Mouse (Mus musculus) myocyte (in vitro differentiated cells): ENCODE results near the gene Kcnt1. TPM values are rescaled to one million over a fixed set of nuclear protein-coding genes. Genes with fewer than 3 reads are reported as not detected.

Source experiments
- H3K27me3 ChIP-seq: one replicate; pipeline ENCODE4 v1.6.1; 2011; ENCODE audit not compliant: control insufficient read depth, insufficient read depth, insufficient read length
- H3K36me3 ChIP-seq: one replicate; pipeline ENCODE4 v1.6.1; 2011; ENCODE audit not compliant: control insufficient read depth, insufficient read depth
- H3K4me2 ChIP-seq: one replicate; pipeline ENCODE4 v1.6.1; 2011; ENCODE audit warnings: low read depth, control low read depth
- H3K4me3 ChIP-seq: one replicate; pipeline ENCODE4 v1.5.1; 2011; ENCODE audit warnings: mild to moderate bottlenecking, control low read depth, moderate library complexity
- H3K79me2 ChIP-seq: one replicate; pipeline ENCODE4 v1.6.1; 2011; ENCODE audit not compliant: control insufficient read depth, insufficient read depth
- H3ac ChIP-seq: one replicate; pipeline ENCODE4 v1.6.1; 2011; ENCODE audit not compliant: control insufficient read depth, insufficient read length
- CEBPB ChIP-seq: IDR thresholded peaks from 2 replicates; pipeline ENCODE4 v1.6.1; 2011; ENCODE audit warnings: mild to moderate bottlenecking, moderate library complexity; ENCODE audit not compliant: poor library complexity, insufficient read depth, severe bottlenecking
- E2F4 ChIP-seq: IDR thresholded peaks from one replicate; pipeline ENCODE4 v1.6.1; 2011; ENCODE audit warnings: mild to moderate bottlenecking, control low read depth, moderate library complexity; ENCODE audit not compliant: insufficient read depth
- MAX ChIP-seq: IDR thresholded peaks from one replicate; pipeline ENCODE4 v1.6.1; 2011; ENCODE audit warnings: low read depth, mild to moderate bottlenecking, control low read depth
- MYOD1 ChIP-seq, 3 experiments: IDR thresholded peaks; one replicate each; pipeline ENCODE4 v1.6.1; 2011; ENCODE audit warnings: control low read depth in 2 of 3, low read depth in 2 of 3, mild to moderate bottlenecking in 2 of 3, moderate library complexity in 1 of 3; ENCODE audit not compliant: insufficient read length in 2 of 3, control insufficient read depth in 1 of 3
- MYOG ChIP-seq, 3 experiments: IDR thresholded peaks; one replicate each; pipeline ENCODE4 v1.6.1; 2011; ENCODE audit warnings: control low read depth in 2 of 3, low read depth in 2 of 3, mild to moderate bottlenecking in 2 of 3; ENCODE audit not compliant: insufficient read length in 2 of 3, control insufficient read depth in 1 of 3, insufficient read depth in 1 of 3
- POLR2A ChIP-seq: IDR thresholded peaks from one replicate; pipeline ENCODE4 v1.6.1; 2011; ENCODE audit warnings: low read depth, mild to moderate bottlenecking, control low read depth, moderate library complexity; ENCODE audit not compliant: insufficient read length
- POLR2AphosphoS2 ChIP-seq: IDR thresholded peaks from one replicate; pipeline ENCODE4 v1.6.1; 2011; ENCODE audit warnings: low read depth, control low read depth; ENCODE audit not compliant: insufficient read length
- REST ChIP-seq: IDR thresholded peaks from one replicate; pipeline ENCODE4 v1.6.1; 2011; ENCODE audit warnings: mild to moderate bottlenecking, control low read depth, moderate library complexity; ENCODE audit not compliant: insufficient read depth, insufficient read length
- SRF ChIP-seq: IDR thresholded peaks from one replicate; pipeline ENCODE4 v1.6.1; 2011; ENCODE audit warnings: low read depth; ENCODE audit not compliant: control insufficient read depth, insufficient read length
- TCF12 ChIP-seq: IDR thresholded peaks from one replicate; pipeline ENCODE4 v1.6.1; 2011; ENCODE audit warnings: mild to moderate bottlenecking, control low read depth; ENCODE audit not compliant: poor library complexity, insufficient read depth, severe bottlenecking
- TCF3 ChIP-seq: IDR thresholded peaks from one replicate; pipeline ENCODE4 v1.6.1; 2011; ENCODE audit warnings: low read depth, control low read depth; ENCODE audit not compliant: insufficient read length
- USF1 ChIP-seq: IDR thresholded peaks from one replicate; pipeline ENCODE4 v1.6.1; 2011; ENCODE audit warnings: low read depth, mild to moderate bottlenecking, control low read depth, moderate library complexity
- polyA plus RNA-seq: library from polyadenylated mRNA; unstranded; fragments of >200 nt; fragmentation: generic; extraction: Trizol; gene quantifications from one replicate; pipeline ENCODE4 v1.2.1, GENCODE M21; 2012; ENCODE audit warnings: missing spikeins

Kcnt1 gene
- polyA plus RNA-seq, 1 experiment: not detected

- peaks cover 32% of the 10 kb centered on the region for H3K27me3 ChIP-seq
- no peak overlapping the region for H3ac ChIP-seq
- H3K4me2 ChIP-seq: no peak overlapping the region
- H3K36me3 ChIP-seq: no peaks in the 10 kb centered on the region
- H3K79me2 ChIP-seq: no peaks in the 10 kb centered on the region
- H3K4me3 ChIP-seq: no peak overlapping the region
- TF ChIP-seq POLR2AphosphoS2 (no peak), POLR2A (no peak), MYOD1 (IDR thresholded peaks at IDR 0.05; ENCODE audit: control insufficient read depth in 1 of 3, insufficient read length in 2 of 3, low read depth in 2 of 3) (no peak)
Observed at GRCm38 (mm10) chr2:25882276-25882675, 18.7 kb downstream of the Kcnt1 start.

- Histone ChIP-seq H3K4me3 (no peak overlapping the region), H3K4me2 (no peak overlapping the region), H3K79me2 (no peaks in the 10 kb centered on the region), H3K27me3 (peaks cover 20% of the 10 kb centered on the region), H3K36me3 (no peaks in the 10 kb centered on the region), H3ac (no peak overlapping the region)
- TF ChIP-seq TCF3 (no peak), REST (no peak), E2F4 (no peak), TCF12 (no peak), POLR2AphosphoS2 (no peak), USF1 (no peak)
Observed at GRCm38 (mm10) chr2:25884756-25885155, 21.2 kb downstream of the Kcnt1 start.

- Histone ChIP-seq H3K27me3 (peaks cover 39% of the 10 kb centered on the region), H3K4me2 (no peak overlapping the region), H3K79me2 (no peaks in the 10 kb centered on the region), H3ac (no peak overlapping the region), H3K4me3 (no peak overlapping the region), H3K36me3 (no peaks in the 10 kb centered on the region)
- TF ChIP-seq MAX (no peak), TCF3 (no peak)
Observed at GRCm38 (mm10) chr2:25887226-25887625, 23.7 kb downstream of the Kcnt1 start.

- Histone ChIP-seq H3K36me3 (no peaks in the 10 kb centered on the region), H3K27me3 (peaks cover 45% of the 10 kb centered on the region), H3ac (no peak overlapping the region), H3K79me2 (no peaks in the 10 kb centered on the region), H3K4me3 (no peak overlapping the region), H3K4me2 (no peak overlapping the region)
- TF ChIP-seq POLR2A (no peak), MYOD1 (IDR thresholded peaks at IDR 0.05; ENCODE audit: control insufficient read depth in 1 of 3, insufficient read length in 2 of 3, low read depth in 2 of 3) (no peak), REST (no peak)
Observed at GRCm38 (mm10) chr2:25888144-25888543, 24.6 kb downstream of the Kcnt1 start.

GRCm38 (mm10) chr2:25892440-25892839, 28.9 kb downstream of the Kcnt1 start:
- TF ChIP-seq CEBPB: no peak
- no peak for TF ChIP-seq MYOG (IDR thresholded peaks at IDR 0.05; ENCODE audit: control insufficient read depth in 1 of 3, insufficient read depth in 1 of 3, insufficient read length in 2 of 3, low read depth in 2 of 3)
- no peak for TF ChIP-seq MAX
- no peak for TF ChIP-seq TCF12
- no peak for TF ChIP-seq REST
- no peak for TF ChIP-seq POLR2AphosphoS2
- TF ChIP-seq TCF3: no peak
- no peak for TF ChIP-seq POLR2A
- no peak for TF ChIP-seq SRF
- no peak for TF ChIP-seq E2F4
- no peak for TF ChIP-seq USF1
- TF ChIP-seq MYOD1 (IDR thresholded peaks at IDR 0.05; ENCODE audit: control insufficient read depth in 1 of 3, insufficient read length in 2 of 3, low read depth in 2 of 3): no peak
- H3K79me2 ChIP-seq: no peaks in the 10 kb centered on the region
- H3K36me3 ChIP-seq: no peaks in the 10 kb centered on the region
- H3K27me3 ChIP-seq: peaks cover 60% of the 10 kb centered on the region
- no peak overlapping the region for H3K4me2 ChIP-seq
- no peak overlapping the region for H3K4me3 ChIP-seq
- no peak overlapping the region for H3ac ChIP-seq

- H3K27me3 ChIP-seq: peaks cover 77% of the 10 kb centered on the region
- no peak overlapping the region for H3ac ChIP-seq
- no peaks in the 10 kb centered on the region for H3K36me3 ChIP-seq
- H3K4me2 ChIP-seq: no peak overlapping the region
- TF ChIP-seq MYOG (IDR thresholded peaks at IDR 0.05; ENCODE audit: control insufficient read depth in 1 of 3, insufficient read depth in 1 of 3, insufficient read length in 2 of 3, low read depth in 2 of 3) (no peak), MYOD1 (IDR thresholded peaks at IDR 0.05; ENCODE audit: control insufficient read depth in 1 of 3, insufficient read length in 2 of 3, low read depth in 2 of 3) (no peak), REST (no peak), POLR2A (no peak), E2F4 (no peak), POLR2AphosphoS2 (no peak), USF1 (no peak), CEBPB (no peak), TCF12 (no peak), TCF3 (no peak), MAX (no peak), SRF (no peak)
- no peaks in the 10 kb centered on the region for H3K79me2 ChIP-seq
- H3K4me3 ChIP-seq: no peak overlapping the region
Observed at GRCm38 (mm10) chr2:25898970-25899369, 35.4 kb downstream of the Kcnt1 start.
